Mouse (Mus musculus) megakaryocyte, embryonic 14.5 days (primary cell): ENCODE results near the gene Ptprn. TPM values are rescaled to one million over a fixed set of nuclear protein-coding genes. Genes with fewer than 3 reads are reported as not detected.

ENCODE experiments used
- H3K27me3 ChIP-seq: replicated peaks from 2 replicates; pipeline ENCODE3; 2012; ENCODE audit warnings: inconsistent platforms
- H3K36me3 ChIP-seq: replicated peaks from 2 replicates; pipeline ENCODE3; 2012; ENCODE audit warnings: low read length, inconsistent platforms, mixed read lengths
- H3K4me1 ChIP-seq: 2 replicates; pipeline ENCODE4 v1.6.1; 2012; ENCODE audit warnings: inconsistent platforms
- H3K4me3 ChIP-seq: replicated peaks from 2 replicates; pipeline ENCODE3; 2012; ENCODE audit warnings: moderate library complexity, mild to moderate bottlenecking, inconsistent platforms
- H3K9me3 ChIP-seq: 2 replicates; pipeline ENCODE4 v1.6.1; 2012; ENCODE audit warnings: inconsistent platforms
- FLI1 ChIP-seq: IDR thresholded peaks from 2 replicates; pipeline ENCODE4 v1.6.1; 2012; ENCODE audit warnings: low read length, inconsistent platforms, mixed read lengths
- GATA1 ChIP-seq: IDR thresholded peaks from 3 replicates; pipeline ENCODE4 v1.6.1; 2012; ENCODE audit warnings: mixed read lengths, low read length, inconsistent platforms, borderline replicate concordance
- polyA plus RNA-seq: library from polyadenylated mRNA; stranded (reverse); fragments of >175 nt; gene quantifications from 2 replicates; pipeline ENCODE4 v1.2.3, GENCODE M21; 2012; ENCODE audit warnings: low replicate concordance; ENCODE audit not compliant: insufficient read depth

Gene Ptprn
- polyA plus RNA-seq, 1 experiment: 12.4 TPM

DNA sequence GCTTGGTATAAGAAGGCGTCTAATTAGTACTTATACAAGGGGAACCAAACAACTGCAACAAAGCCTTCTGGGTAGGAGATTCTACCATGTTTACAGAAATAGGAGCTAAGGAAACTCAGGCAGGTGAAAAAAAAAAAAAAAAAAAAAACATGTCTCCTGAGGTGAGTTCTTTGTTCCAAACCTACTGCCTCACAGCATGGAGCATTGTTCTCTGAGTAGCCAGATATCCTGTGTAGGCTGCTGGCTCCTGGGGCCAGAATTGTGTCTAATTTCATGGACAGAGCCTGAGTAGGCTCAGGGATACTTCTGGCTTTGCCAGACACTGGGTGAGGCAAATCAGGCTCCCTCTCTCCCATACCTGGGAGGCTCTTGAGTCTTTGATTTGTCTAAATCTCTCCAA lies 36.6 kb downstream of the Ptprn start:
- no peaks in the 10 kb centered on the region for H3K9me3 ChIP-seq
- TF ChIP-seq FLI1: no peak
- no peak for TF ChIP-seq GATA1
- no peaks in the 10 kb centered on the region for H3K36me3 ChIP-seq
- H3K4me3 ChIP-seq: no peak overlapping the region
- peaks cover 98% of the 10 kb centered on the region for H3K4me1 ChIP-seq
- no peaks in the 10 kb centered on the region for H3K27me3 ChIP-seq

DNA sequence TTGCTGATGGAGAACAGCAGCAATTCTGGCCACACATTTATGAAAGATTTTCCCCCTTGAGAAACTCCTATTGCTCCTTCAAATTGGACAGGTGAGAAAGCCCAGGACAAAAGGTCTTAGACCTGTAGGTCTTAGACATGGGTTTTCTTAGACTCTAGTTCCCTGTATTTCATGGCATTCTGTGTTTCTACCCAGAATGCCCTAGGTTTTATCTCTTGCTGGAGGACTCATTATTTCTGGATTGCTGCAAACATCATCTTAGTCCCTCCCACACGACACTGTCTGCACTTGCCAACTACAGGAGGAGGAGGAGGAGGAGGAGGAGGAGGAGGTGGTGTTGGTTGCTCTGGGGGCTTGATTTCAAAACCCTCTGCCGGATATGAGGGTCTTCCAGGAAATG lies 38.2 kb downstream of the Ptprn start:
- Histone ChIP-seq H3K4me1 (peaks cover 100% of the 10 kb centered on the region), H3K27me3 (no peaks in the 10 kb centered on the region), H3K4me3 (no peak overlapping the region), H3K9me3 (no peaks in the 10 kb centered on the region), H3K36me3 (no peaks in the 10 kb centered on the region)
- TF ChIP-seq GATA1 (no peak), FLI1 (no peak)

DNA sequence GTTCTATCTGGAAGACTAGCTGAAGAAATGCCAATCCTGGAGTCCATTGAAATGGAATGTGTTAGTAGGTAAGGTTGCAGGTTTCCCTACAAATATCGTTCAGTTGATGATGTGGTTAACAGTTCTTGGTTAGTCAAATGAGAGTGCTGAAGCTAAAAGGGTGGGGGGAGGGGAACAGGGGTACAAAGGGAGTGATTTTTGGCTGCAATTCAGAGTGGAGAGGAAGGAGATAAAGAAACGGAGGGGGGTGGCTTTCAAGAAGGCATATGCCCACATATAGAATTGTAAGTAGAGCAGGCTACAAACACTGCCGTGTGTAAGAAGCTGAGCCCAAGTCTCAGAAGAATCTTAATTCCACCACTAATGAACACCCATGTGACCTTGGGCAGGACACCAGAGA lies 38.8 kb downstream of the Ptprn start:
- H3K4me3 ChIP-seq: no peak overlapping the region
- peaks cover 100% of the 10 kb centered on the region for H3K4me1 ChIP-seq
- no peaks in the 10 kb centered on the region for H3K27me3 ChIP-seq
- no peaks in the 10 kb centered on the region for H3K9me3 ChIP-seq
- H3K36me3 ChIP-seq: no peaks in the 10 kb centered on the region
- no peak for TF ChIP-seq FLI1
- no peak for TF ChIP-seq GATA1

DNA sequence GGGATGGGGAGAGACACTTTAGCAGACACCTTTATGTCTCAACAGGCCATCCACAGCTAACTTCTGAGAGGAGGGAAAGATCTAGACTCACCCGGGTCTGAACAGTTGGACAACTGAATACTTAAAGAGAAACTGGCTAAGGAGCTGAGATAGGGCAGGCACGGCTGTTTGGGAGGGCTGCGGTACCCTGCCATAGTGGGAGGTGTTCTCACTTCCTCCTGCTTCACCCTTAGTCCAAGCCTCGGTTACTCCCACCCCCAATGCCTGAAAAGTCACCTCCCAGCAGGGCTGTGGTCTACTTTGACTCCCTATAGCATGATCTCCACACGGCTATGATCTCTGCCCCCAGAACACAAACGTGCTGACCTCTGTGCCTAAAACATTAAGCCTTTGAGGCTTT lies 40.8 kb downstream of the Ptprn start:
- no peak for TF ChIP-seq GATA1
- no peak for TF ChIP-seq FLI1
- H3K27me3 ChIP-seq: no peaks in the 10 kb centered on the region
- H3K4me3 ChIP-seq: peak overlapping the region; percentile 67
- no peaks in the 10 kb centered on the region for H3K9me3 ChIP-seq
- H3K4me1 ChIP-seq: peaks cover 93% of the 10 kb centered on the region
- no peaks in the 10 kb centered on the region for H3K36me3 ChIP-seq

DNA sequence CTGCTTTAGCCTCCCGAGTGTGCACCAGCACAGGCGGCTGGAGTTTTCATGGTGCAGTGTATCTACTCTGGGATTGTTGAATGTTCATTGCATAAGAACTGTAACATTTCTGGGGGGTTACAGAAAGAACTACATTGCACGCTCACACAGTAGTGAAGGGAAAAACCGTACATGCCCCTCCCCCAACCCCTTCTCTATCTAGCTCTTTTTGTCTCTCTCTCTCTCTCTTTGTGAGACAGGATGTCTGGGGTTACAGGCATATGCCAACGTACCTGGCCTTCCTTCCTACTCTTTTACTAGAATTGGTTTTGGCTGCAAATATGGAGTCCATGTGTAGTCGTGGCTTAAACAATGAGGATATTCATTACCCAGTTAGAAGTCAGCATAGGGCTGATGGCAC lies 41.4 kb downstream of the Ptprn start:
- TF ChIP-seq GATA1 (no peak), FLI1 (no peak)
- peaks cover 87% of the 10 kb centered on the region for H3K4me1 ChIP-seq

DNA sequence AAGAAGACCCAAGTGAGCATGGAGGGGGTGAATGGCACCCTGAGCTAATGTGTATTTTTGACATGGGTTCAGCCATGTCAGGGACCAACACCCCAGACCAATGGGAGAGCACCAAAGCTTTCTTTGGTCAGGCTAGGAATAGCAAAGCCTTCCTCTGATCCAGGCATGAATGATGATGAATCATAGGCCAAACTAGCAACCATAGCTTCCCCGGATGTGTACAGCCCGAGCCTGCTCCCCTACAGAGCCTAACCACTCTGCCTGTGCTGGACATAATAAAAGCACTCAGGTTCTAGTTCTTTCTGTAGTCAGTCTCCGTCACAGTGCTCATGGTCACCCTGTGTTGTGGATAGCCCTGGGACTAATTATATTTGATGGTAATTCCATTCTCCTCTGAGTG lies 42.8 kb downstream of the Ptprn start:
- H3K9me3 ChIP-seq: no peaks in the 10 kb centered on the region
- H3K36me3 ChIP-seq: peaks cover 17% of the 10 kb centered on the region
- H3K4me3 ChIP-seq: peak overlapping the region; percentile 3
- no peaks in the 10 kb centered on the region for H3K27me3 ChIP-seq
- TF ChIP-seq GATA1 (no peak), FLI1 (no peak)
- peaks cover 83% of the 10 kb centered on the region for H3K4me1 ChIP-seq

More for the DNA sequence above, 41.4 kb downstream of the Ptprn start:
- Histone ChIP-seq H3K4me3 (no peak overlapping the region), H3K36me3 (peaks cover 3% of the 10 kb centered on the region), H3K9me3 (no peaks in the 10 kb centered on the region), H3K27me3 (no peaks in the 10 kb centered on the region)

DNA sequence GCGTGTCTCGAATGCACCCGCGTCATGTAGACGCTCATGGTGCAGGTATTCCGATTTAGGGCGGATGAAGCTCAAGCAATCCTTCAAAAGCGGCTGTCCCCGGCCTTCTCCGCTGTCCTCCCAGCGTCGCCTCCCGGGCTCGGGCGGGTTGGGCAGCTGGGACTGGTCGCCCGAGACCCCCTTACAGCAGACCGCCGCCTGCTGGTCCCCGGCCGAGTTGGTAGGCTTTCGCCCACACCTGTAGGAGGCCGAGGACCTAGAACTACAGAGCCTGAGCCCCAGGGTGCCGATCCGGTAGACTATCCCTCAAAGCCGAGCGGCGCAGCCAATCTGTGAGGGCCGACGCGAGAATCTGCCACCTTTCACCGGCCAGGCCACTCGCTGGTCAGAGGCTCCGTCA lies 44.8 kb downstream of the Ptprn start, which contains the start of gene Tuba4a:
Tuba4a (minus strand) TSS at position 335 of the 400 bp plus-strand sequence.
- no peaks in the 10 kb centered on the region for H3K27me3 ChIP-seq
- peak within 1 kb of the TSS; percentile 96 for H3K4me3 ChIP-seq
- no peaks in the 10 kb centered on the region for H3K9me3 ChIP-seq
- peaks cover 37% of the 10 kb centered on the region for H3K36me3 ChIP-seq
- no peak for TF ChIP-seq GATA1
- TF ChIP-seq FLI1: no peak
- H3K4me1 ChIP-seq: peaks cover 83% of the 10 kb centered on the region

DNA sequence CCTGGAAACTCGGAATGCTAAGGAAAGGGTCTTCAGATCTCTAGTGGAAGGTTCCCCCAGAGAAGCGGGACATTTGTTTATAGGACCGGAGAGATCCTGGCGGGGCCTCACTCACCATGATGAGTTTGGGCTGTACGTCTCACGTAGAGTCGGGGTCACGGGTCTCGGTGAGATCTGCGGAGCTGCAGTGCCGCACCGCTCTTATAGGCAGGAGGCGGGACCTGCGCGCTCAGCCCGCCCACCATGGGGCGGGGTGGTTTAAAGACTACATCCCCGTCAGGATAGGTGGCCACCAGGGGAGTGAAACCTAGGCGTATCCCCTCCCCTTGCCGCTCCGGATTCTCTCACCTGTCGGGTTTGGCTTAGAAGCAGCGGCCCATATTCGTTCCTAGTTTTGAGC lies 45.2 kb downstream of the Ptprn start:
- TF ChIP-seq FLI1: no peak
- no peak for TF ChIP-seq GATA1
- H3K4me3 ChIP-seq: peak overlapping the region; percentile 96
- H3K36me3 ChIP-seq: peaks cover 41% of the 10 kb centered on the region
- peaks cover 83% of the 10 kb centered on the region for H3K4me1 ChIP-seq
- no peaks in the 10 kb centered on the region for H3K27me3 ChIP-seq
- no peaks in the 10 kb centered on the region for H3K9me3 ChIP-seq

DNA sequence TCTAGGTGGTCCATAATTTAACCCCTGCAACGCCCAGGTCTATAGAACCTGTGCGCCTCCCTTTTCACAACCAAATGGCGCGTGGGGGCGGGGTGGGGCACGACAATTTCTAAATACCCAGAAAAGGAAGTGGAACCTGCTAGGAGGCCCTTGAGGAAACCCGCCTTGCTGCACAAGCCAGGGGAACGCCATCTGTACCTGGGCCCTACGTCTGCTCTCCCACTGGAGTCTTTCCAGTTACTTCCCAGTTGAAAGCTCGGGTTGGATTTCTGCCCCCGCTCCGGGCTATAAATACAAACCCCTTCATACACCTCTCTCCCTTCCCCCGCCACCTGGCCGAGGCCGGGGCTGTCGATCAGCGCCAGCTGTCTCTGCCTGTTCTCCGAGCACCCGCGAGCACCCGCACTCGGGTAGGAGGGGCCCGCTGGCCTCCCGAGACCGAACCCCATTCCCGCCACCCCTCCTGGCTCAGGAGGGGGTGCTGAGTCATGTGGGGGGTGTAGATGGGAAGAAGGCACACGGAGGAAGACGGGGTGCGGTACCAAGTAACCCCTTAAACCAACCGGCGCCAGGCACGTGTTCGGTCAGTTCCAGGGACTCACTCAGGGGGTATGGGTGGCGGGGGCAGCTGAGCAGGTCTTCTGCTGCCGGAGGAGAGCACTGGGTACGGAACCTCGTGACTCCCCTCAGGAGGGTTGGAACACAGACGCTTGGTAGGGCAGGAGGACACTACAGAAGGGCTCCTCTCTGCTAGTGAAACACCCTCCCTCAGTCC lies 45.9 kb downstream of the Ptprn start:
- peaks cover 83% of the 10 kb centered on the region for H3K4me1 ChIP-seq

DNA sequence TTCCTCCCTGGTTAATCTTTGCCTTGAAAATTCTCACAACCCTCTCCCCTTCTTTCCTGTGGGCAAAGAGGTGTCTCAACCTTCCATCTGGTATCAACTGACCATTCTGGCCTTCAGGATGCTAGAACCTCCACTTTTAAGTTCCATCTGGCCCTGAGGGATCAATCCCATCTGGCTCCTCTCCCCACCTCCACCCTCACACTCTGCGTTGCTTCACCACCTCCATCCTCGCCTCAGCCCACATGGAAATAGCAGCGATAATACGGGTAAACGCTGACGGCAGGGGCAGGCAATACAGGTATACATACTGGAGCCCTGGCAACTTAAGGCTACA lies 46.4 kb downstream of the Ptprn start:
- Histone ChIP-seq H3K27me3 (no peaks in the 10 kb centered on the region), H3K9me3 (no peaks in the 10 kb centered on the region), H3K4me3 (peak overlapping the region; percentile 96), H3K36me3 (peaks cover 53% of the 10 kb centered on the region), H3K4me1 (peaks cover 83% of the 10 kb centered on the region)
- no peak for TF ChIP-seq FLI1
- no peak for TF ChIP-seq GATA1

More for the DNA sequence above, 45.9 kb downstream of the Ptprn start:
- H3K36me3 ChIP-seq: peaks cover 48% of the 10 kb centered on the region
- TF ChIP-seq FLI1 (no peak), GATA1 (no peak)
- peak overlapping the region; percentile 96 for H3K4me3 ChIP-seq
- no peaks in the 10 kb centered on the region for H3K9me3 ChIP-seq
- H3K27me3 ChIP-seq: no peaks in the 10 kb centered on the region
